Mouse (Mus musculus) c-Kit-positive CD71-positive TER-119-positive erythroid progenitor cells, embryonic 14.5 days (primary cell): Measurements from ENCODE around the gene Col19a1.

Source experiments
- DNase-seq: peaks from one replicate; pipeline ENCODE4 v3.0.0-alpha.2; 2013; ENCODE audit warnings: low spot score

Gene Col19a1

DNA sequence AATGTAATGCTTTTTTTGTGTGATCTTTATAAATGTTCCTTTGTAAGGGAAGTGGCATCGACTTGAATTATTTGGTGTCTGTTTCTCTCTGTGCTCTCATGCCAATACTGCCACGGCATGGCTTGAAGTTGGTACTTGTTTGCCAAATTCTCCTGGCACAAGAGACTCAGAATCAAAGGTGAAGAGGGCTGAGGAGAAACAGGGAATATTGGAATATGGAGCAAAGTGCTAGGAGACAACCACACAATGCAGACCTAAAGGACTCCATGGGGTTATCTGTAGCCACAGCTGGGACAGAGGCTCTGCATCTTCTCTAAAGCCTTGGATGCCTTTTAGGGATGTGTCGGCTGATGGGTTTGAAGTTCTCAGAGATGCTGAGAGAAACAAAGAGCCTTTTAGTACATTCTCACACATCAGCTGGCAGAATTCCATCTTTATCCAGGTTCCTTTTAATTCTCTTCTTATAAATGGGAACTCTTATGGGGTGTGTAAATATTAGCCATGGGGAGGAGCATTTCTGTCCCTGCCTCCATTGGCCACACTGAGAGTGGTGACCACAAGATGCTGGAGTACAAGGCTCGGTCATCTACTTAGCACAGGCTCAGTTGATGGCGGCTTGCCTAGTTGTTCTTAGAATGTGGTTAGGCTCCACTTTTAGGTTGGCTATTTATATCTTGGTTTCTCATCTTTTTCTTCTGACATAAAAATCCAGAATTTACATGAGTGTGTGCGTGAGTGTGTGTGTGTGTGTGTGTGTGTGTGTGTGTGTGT, 360.1 kb downstream of the Col19a1 start:
- no peak for DNase-seq

DNA sequence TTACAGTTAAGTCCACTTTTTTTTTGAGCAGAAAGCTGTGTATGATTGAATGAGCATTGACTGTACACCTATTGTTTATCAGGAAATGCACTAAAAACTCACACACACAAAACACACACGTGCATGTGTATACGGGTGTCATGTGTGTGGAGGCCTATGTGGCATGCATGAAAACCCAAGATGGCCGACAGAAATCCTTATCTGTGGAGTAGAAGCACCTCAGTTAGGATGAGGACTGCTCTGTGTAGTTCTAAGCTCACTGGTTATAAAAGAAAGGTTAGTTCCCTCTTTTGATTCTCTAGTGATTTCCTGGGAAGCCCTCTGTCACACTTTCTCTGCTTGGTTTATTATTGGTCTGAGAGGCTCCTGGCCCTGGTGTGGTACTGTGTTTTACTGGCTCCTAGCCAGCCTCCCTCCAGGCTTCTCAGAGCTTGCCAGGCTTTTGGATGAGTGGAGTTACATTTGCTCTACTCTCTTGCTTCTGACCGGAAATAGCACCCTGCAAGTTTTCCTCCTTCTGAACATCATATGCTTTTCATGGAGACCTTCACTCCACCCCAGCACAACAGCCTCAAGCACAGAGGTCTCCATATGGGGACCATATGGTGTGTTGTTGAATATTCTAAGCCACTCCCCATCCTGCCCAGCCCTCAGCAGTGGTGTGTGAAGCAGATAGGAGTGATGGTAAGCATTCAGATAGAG, 361.3 kb downstream of the Col19a1 start:
- no peak for DNase-seq

DNA sequence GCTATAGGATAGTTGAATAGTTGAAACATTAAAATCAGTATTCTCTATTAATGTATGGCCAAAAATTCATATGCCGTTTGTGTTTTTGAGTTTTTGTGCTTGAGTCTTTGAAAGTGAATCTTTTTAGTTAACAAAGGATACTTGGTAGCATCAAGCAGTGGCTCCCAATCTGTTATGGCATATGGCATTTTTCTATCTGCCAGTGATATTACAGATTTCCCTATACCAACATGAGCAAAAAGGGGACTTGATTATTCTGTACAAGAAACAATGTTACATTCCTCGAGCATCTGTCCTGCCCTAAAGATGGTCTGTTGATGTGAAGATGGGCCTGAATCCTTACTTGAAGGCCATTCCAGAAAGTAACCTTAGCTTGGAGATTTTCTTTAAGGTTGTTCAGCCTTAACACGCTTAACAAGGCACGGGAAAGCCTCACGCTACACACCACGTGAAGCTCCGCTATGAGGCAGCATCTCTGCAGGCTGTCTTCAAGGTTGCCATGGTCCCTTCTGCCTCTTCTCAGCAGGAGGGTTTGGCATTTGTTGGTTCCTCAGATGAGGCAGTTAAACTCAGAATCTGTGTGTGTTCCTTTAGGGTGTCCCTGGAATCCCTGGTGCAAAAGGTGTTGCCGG, 364.2 kb downstream of the Col19a1 start:
- DNase-seq = no peak

DNA sequence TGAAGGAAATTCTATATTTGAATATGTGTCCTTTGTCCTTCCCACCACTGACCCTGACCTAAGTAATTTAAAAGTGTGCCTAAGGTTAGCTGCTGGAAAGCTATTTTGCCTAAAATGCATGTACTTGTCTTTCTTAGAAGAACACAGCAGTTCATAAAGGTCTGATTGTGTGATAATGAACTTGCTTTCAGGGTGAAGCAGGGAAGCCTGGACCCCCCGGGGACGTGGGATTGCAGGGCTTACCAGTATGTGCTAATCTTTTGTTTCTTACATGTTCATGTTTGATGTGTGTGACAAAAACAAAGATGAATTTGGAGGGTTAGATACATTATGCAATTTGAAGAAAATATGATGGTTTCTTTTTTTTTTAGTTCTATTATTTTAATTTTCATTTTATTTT, 365.0 kb downstream of the Col19a1 start:
- no peak for DNase-seq

DNA sequence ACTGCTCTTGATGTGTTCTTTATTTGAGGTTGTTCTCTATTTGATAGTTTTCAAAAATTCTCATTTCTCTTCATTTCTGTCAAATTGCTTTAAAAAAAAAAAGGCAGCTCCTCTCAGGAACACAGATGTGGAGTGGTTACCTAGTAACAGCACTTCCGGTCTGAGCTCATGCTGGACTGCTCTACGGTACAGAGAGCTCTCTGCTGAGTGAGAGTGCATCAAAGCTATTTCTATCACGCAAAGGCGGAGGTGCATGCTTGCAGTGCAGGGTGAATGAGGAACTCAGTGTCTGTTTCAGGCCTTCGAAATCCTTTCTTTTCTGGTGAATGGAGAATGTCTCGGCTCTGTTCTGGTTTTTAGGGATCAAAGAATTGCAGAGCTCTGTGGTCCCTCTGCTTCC, 368.2 kb downstream of the Col19a1 start:
- no peak for DNase-seq
